Mouse (Mus musculus): Measurements from ENCODE around the gene Fam155a.
A peak's percentile ranks its signal among the peaks of the same experiment; 100 is the strongest.

DNA sequence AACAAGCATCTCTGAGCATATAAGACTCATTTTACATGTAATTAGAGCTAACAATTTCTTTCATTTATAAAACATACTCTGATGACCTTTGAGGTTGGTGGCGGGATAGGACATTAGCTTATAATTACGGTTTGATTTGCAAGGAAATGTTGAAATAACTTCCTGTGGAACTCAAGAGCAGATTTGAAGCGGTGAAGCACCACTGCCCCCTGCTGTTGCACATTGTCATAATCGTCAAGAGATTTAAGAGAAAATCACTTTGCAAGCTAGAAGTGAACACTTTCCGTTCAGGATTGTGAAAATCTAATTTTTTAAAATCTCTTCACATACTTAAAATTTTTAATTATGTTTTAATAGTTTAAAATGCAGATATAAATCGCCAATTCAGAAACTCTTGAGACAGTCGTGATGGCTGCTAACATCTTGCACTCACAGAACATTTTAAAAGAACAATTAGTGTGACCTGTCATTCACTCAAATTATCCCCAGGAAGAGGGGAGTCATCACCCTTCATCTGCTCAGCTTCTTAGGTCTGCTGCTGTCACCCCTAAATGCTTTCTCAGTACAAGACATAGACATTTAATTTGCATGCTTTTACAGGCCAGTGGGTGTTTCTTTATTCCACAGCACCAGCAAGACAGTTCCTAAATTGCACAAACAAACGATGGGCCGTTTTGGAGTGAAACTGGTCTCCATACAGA, 595.9 kb downstream of the Fam155a start:
- TF ChIP-seq POLR2A (IDR thresholded peaks at IDR 0.05; ENCODE audit: low read depth, low read length): no peak
- TF ChIP-seq CTCF (IDR thresholded peaks at IDR 0.05; ENCODE audit: borderline replicate concordance, insufficient read depth, low read length): peak; percentile 49; the same call in 1 of the 2 replicates

All from embryonic fibroblast, embryonic 13.5 days (primary cell).